ENCODE assay signal across 8 mouse cellular contexts in the genomic region with DNA sequence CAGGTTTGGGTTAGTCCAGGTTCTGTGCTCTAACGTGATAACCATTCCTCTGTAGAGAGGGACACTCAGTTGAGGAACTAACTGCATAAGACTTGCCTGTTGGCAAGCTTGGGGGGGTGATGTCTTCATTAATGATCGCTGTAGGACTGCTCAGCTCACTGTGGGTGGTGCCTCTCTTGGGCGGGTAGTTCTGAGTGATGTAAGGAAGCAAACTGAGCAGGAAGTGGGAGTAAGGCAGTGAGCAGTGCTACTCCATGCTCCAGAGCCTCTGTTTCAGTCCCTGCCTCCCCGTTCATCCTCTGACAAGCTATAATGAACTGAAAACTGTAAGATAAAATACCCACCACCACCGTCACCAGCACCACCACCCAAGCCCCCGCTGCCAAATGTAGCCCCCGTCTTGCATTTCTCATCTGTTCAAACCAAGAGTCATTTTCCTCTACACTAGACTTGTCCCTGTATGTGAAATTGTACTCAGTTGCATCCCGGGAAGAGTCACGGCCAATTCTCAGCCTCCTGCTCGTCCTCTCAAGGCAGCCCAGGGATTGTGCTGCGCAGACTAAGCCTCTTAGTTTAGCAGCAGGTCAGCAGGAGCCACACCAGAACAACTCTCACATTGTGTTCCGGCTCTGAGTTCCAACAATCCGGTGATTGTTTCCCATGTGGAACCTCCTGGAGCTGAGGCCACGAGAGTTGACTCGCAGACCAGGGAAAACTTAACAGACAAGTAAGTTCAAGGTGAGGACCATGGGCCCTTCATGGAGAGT. TPM values are rescaled to one million over a fixed set of nuclear protein-coding genes. Genes with fewer than 3 reads are reported as not detected.
A peak's percentile ranks its signal among the peaks of the same experiment; 100 is the strongest.
DNase-seq lines count a peak whose midpoint lies in the region; ATAC-seq and TF ChIP-seq lines count a peak whose summit lies in the region.

No protein-coding gene starts in this region.

- WGBS in lung, postnatal 0 days: 53% methylated on average over 15 of the region's 15 CpGs
- WGBS in lung, adult 2 months: 62% methylated on average over 15 of the region's 15 CpGs
- 26% methylated on average over 15 of the region's 15 CpGs for WGBS in forebrain, embryonic 12.5 days
- WGBS in hindbrain, embryonic 12.5 days: 31% methylated on average over 15 of the region's 15 CpGs

- H3K4me3 ChIP-seq in lung, postnatal 0 days (ENCODE audit: low read depth, low read length): no peak overlapping the region
- H3K4me3 ChIP-seq in lung, adult 2 months (replicated peaks; ENCODE audit: extremely low read depth, low read depth, low read length): no peak overlapping the region
- no peak overlapping the region for H3K4me3 ChIP-seq in forebrain, embryonic 12.5 days (replicated peaks)
- H3K4me3 ChIP-seq in hindbrain, embryonic 12.5 days: no peak overlapping the region

- no peak for TF ChIP-seq EP300 in lung, postnatal 0 days (IDR thresholded peaks at IDR 0.05)

- TF ChIP-seq CTCF in lung, postnatal 0 days (IDR thresholded peaks at IDR 0.05): no peak
- no peak for TF ChIP-seq CTCF in lung, adult 2 months (IDR thresholded peaks at IDR 0.05; ENCODE audit: insufficient read depth, low read length)

- peak; percentile 22 for DNase-seq in lung, postnatal 0 days (ENCODE audit: low spot score)
- no peak for DNase-seq in lung, adult 2 months
- peak; percentile 14 for DNase-seq in retina, postnatal 7 days (ENCODE audit: low read depth, low spot score)
- DNase-seq in B cell, adult 2 months: no peak
- no peak for DNase-seq in left cerebral cortex, adult 11 months (ENCODE audit: low spot score)
- DNase-seq in layer of hippocampus, postnatal 10 days (ENCODE audit: low spot score in 2 of 2): no peak

- no peaks in the 10 kb centered on the region for H3K36me3 ChIP-seq in lung, postnatal 0 days (ENCODE audit: insufficient read depth, low read length)
- no peaks in the 10 kb centered on the region for H3K36me3 ChIP-seq in forebrain, embryonic 12.5 days (replicated peaks)
- H3K36me3 ChIP-seq in hindbrain, embryonic 12.5 days: no peaks in the 10 kb centered on the region

- TF ChIP-seq POLR2A in lung, adult 2 months (IDR thresholded peaks at IDR 0.05; ENCODE audit: borderline replicate concordance, extremely low read depth, low read depth, low read length): no peak

- H3K4me2 ChIP-seq in lung, postnatal 0 days (replicated peaks; ENCODE audit: low read depth, low read length): no peak overlapping the region
- H3K4me2 ChIP-seq in forebrain, embryonic 12.5 days: 0 out of 2 replicates have a peak overlapping the region, but pooled peaks have one; percentile 1
- H3K4me2 ChIP-seq in hindbrain, embryonic 12.5 days (replicated peaks): no peak overlapping the region

- no peaks in the 10 kb centered on the region for H3K27me3 ChIP-seq in lung, postnatal 0 days (replicated peaks; ENCODE audit: insufficient read depth, low read length)
- H3K27me3 ChIP-seq in forebrain, embryonic 12.5 days: no peaks in the 10 kb centered on the region
- no peaks in the 10 kb centered on the region; the same call in 1 of the 2 replicates for H3K27me3 ChIP-seq in hindbrain, embryonic 12.5 days

- no peaks in the 10 kb centered on the region for H3K9me3 ChIP-seq in lung, postnatal 0 days (ENCODE audit: low read length)
- H3K9me3 ChIP-seq in forebrain, embryonic 12.5 days: 0 out of 2 replicates have a peak, but pooled peaks cover 4% of the 10 kb centered on the region
- no peaks in the 10 kb centered on the region for H3K9me3 ChIP-seq in hindbrain, embryonic 12.5 days (replicated peaks)

- H3K9ac ChIP-seq in lung, postnatal 0 days (replicated peaks; ENCODE audit: low read depth): no peak overlapping the region
- H3K9ac ChIP-seq in forebrain, embryonic 12.5 days: no peak overlapping the region
- H3K9ac ChIP-seq in hindbrain, embryonic 12.5 days: no peak overlapping the region

- H3K27ac ChIP-seq in lung, postnatal 0 days (ENCODE audit: low read length): no peak overlapping the region
- H3K27ac ChIP-seq in forebrain, embryonic 12.5 days: peak overlapping the region; percentile 63
- H3K27ac ChIP-seq in hindbrain, embryonic 12.5 days: peak overlapping the region; percentile 60; the same call in 1 of the 2 replicates

- peaks cover 8% of the 10 kb centered on the region; the same call in 1 of the 2 replicates for H3K4me1 ChIP-seq in lung, postnatal 0 days (ENCODE audit: insufficient read depth, low read depth, low read length)
- no peaks in the 10 kb centered on the region for H3K4me1 ChIP-seq in lung, adult 2 months (ENCODE audit: control insufficient read depth, insufficient read depth, low read length)
- H3K4me1 ChIP-seq in forebrain, embryonic 12.5 days: peaks cover 23% of the 10 kb centered on the region
- H3K4me1 ChIP-seq in hindbrain, embryonic 12.5 days: peaks cover 16% of the 10 kb centered on the region

- no peak; the same call in 1 of the 2 replicates for ATAC-seq in lung, postnatal 0 days
- 0 out of 2 replicates have a peak, but pooled peaks have one; percentile 39 for ATAC-seq in forebrain, embryonic 12.5 days (ENCODE audit: low FRiP score)
- ATAC-seq in hindbrain, embryonic 12.5 days (ENCODE audit: low FRiP score): 0 out of 2 replicates have a peak, but pooled peaks have one; percentile 38

RNA-seq across cellular contexts. Expression of gene Spata13, which starts 46.9 kb away (rescaled TPM):
- polyA plus RNA-seq in lung, postnatal 0 days (2015; fragmentation: Nextera tagmentation; extraction: Ambion mirVana): 11.7 and 15.5 TPM in 2 replicates
- 20.3 and 20.8 TPM in 2 replicates for polyA plus RNA-seq in lung, adult 2 months (2012; rRNA removed)
- polyA plus RNA-seq in forebrain, embryonic 12.5 days (2016; fragmentation: Nextera tagmentation; extraction: Ambion mirVana): 121 and 128 TPM in 2 replicates
- polyA plus RNA-seq in hindbrain, embryonic 12.5 days (2016; fragmentation: Nextera tagmentation; extraction: Ambion mirVana): 53.7 and 63.2 TPM in 2 replicates
- 10 to 100 TPM; 29.9 to 31.4 TPM for total RNA-seq in layer of hippocampus, postnatal 10 days (2021)

Comparison
In these comparisons a context has a peak if more than half of its experiments do, and no peak if none do; other contexts are left out.
1. DNase-seq: peak in lung, postnatal 0 days (single experiment) and retina, postnatal 7 days (single experiment); none in lung, adult 2 months (single experiment), B cell, adult 2 months (0 of 2), left cerebral cortex, adult 11 months (single experiment) and layer of hippocampus, postnatal 10 days (0 of 2).